Mouse (Mus musculus): Measurements from ENCODE around the gene Arfgap3.
A peak's percentile ranks its signal among the peaks of the same experiment; 100 is the strongest.
"Not testable (repeated sequence)": the region's sequence is repeated elsewhere in the genome, so short reads cannot be mapped to it uniquely, and the experiment has no call there.

The Arfgap3 gene

GRCm38 (mm10) chr15:83345898-83346529 lies 4.0 kb downstream of the Arfgap3 start:
- no peak for DNase-seq (ENCODE audit: low spot score in 2 of 2)

- peak; percentile 50 to 58 for DNase-seq (ENCODE audit: low spot score in 2 of 2)
Measured at GRCm38 (mm10) chr15:83344956-83345355, 5.1 kb downstream of the Arfgap3 start.

- no peak for DNase-seq (ENCODE audit: low spot score in 2 of 2)
Measured at GRCm38 (mm10) chr15:83344157-83344556, 5.9 kb downstream of the Arfgap3 start.

GRCm38 (mm10) chr15:83338908-83339307 lies 11.1 kb downstream of the Arfgap3 start:
- no peak for DNase-seq (ENCODE audit: low spot score in 2 of 2)

- DNase-seq (ENCODE audit: low spot score in 2 of 2) = no peak
Measured at GRCm38 (mm10) chr15:83337903-83338870, 11.9 kb downstream of the Arfgap3 start.

GRCm38 (mm10) chr15:83332373-83332772 lies 17.7 kb downstream of the Arfgap3 start:
- no peak for DNase-seq (ENCODE audit: low spot score in 2 of 2)

GRCm38 (mm10) chr15:83328952-83329351 lies 21.1 kb downstream of the Arfgap3 start:
- DNase-seq (ENCODE audit: low spot score in 2 of 2) = no peak

- DNase-seq (ENCODE audit: low spot score in 2 of 2) = no peak
Measured at GRCm38 (mm10) chr15:83323071-83323470, 27.0 kb downstream of the Arfgap3 start.

- no peak for DNase-seq (ENCODE audit: low spot score in 2 of 2)
Measured at GRCm38 (mm10) chr15:83314914-83315313, 35.1 kb downstream of the Arfgap3 start.

GRCm38 (mm10) chr15:83309878-83310277 lies 40.2 kb downstream of the Arfgap3 start:
- no peak for DNase-seq (ENCODE audit: low spot score in 2 of 2)

GRCm38 (mm10) chr15:83308708-83309107 lies 41.3 kb downstream of the Arfgap3 start:
- not testable (repeated sequence) for DNase-seq (ENCODE audit: low spot score in 2 of 2)

GRCm38 (mm10) chr15:83306181-83306580 lies 43.9 kb downstream of the Arfgap3 start:
- DNase-seq (ENCODE audit: low spot score in 2 of 2) = no peak

GRCm38 (mm10) chr15:83305192-83305921 lies 44.7 kb downstream of the Arfgap3 start:
- no peak for DNase-seq (ENCODE audit: low spot score in 2 of 2)

- DNase-seq (ENCODE audit: low spot score in 2 of 2) = no peak
Measured at GRCm38 (mm10) chr15:83304804-83305191, 45.2 kb downstream of the Arfgap3 start.

- no peak for DNase-seq (ENCODE audit: low spot score in 2 of 2)
Measured at GRCm38 (mm10) chr15:83303656-83304484, 46.2 kb downstream of the Arfgap3 start.

GRCm38 (mm10) chr15:83299916-83300582 lies 50.0 kb downstream of the Arfgap3 start:
- no peak for DNase-seq (ENCODE audit: low spot score in 2 of 2)

GRCm38 (mm10) chr15:83299450-83299849 lies 50.6 kb downstream of the Arfgap3 start:
- no peak for DNase-seq (ENCODE audit: low spot score in 2 of 2)

- no peak for DNase-seq (ENCODE audit: low spot score in 2 of 2)
Measured at GRCm38 (mm10) chr15:83298810-83299209, 51.2 kb downstream of the Arfgap3 start.

GRCm38 (mm10) chr15:83298313-83298712 lies 51.7 kb downstream of the Arfgap3 start:
- no peak for DNase-seq (ENCODE audit: low spot score in 2 of 2)

- no peak for DNase-seq (ENCODE audit: low spot score in 2 of 2)
Measured at GRCm38 (mm10) chr15:83296771-83297311, 53.2 kb downstream of the Arfgap3 start.
